Mouse (Mus musculus) T-helper 17 cell (primary cell): Measurements from ENCODE around the gene Tecr.

Source experiments
- in situ Hi-C, 2 experiments: fragments of 300-600 bp; cut with MboI, MseI; formaldehyde crosslinking; loops; 1 replicate in 1 of 2; 2 replicates in 1 of 2; pipeline ENCODE4 v1.15.1; 2025; ENCODE audit warnings: high pct_unique_total_duplicates in 2 of 2

Gene Tecr

DNA sequence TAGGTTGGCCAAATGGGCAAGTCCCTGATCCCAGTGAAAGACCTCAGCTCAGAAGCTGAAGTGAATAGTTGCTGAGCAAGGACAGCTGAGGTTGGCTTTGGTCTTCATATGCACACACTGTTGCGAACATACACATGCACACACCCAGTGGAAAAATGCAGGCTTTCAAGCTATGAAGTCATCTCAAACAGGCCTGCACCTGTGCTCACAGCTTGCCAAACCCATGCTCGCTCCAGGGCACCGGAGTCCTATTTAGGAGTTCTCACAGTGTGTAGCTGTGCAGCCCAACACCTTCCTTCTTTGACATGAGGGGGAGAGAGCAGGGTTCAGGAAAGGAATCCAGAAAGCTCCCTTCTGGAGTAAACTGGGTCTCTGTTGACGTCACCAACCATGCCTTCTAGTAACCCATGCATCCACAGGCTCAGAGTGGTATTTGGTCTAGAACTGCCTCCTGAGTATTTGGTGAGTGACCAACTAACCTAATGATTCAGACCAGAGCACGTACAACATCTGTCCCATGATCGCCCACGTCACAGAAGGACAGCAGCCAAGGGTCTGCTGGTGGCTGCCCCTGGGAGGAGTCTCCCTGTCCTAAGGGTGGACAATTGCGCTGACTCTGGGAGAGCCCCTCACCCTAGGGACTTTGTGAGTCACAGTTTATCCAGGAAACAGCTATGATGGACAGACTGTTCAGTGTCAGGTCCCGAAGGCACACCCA is 12.0 kb upstream of the Tecr start:
- in situ Hi-C loops = loop anchor here (10.0 to 25.0 kb wide), 2 partner anchors 135 to 1607 kb away; no protein-coding TSS in a partner anchor

DNA sequence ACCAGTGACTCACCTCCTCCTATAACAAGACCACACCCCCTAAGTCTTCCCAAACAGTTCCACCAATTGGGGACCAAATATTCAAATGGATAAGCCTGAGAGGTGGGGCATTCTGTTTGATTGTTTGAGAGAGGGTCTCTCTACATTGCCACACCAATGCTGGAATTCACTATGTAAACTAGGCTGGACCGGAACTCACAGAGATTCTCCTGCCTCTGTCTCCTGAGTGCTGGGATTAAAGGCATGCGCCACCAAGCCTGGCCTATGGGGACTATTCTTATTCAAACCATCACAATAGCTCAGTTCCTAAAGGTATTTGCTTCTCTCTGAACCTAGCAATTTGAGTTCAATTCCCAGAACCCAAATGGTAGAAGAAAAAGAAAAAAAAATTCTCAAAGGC is 10.8 kb upstream of the Tecr start:
- in situ Hi-C loops = loop anchor here in 1 of 2 experiments (25.0 kb wide), 1 partner anchor 1606 kb away; no protein-coding TSS in a partner anchor

DNA sequence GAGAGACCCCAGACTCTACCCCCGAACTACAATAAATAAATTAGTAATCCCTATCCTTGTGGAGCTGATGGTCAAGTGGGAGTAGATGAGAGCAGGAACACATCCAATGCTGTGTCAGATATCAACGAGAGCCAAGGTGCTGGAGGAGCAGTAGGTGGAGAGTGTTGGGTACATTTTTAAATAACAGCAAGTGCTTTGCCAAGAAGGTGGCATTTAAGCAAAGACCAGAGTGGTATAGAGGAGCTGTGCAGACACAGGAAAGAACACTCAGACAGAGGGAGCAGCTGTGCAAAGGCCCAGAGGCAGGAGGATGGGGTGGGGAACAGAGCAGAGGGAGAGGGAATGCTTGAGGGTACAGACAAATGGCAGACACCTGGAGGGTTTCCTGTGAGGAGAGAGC is 9.3 kb upstream of the Tecr start:
- in situ Hi-C loops = loop anchor here in 1 of 2 experiments (25.0 kb wide), 1 partner anchor 1605 kb away; no protein-coding TSS in a partner anchor

DNA sequence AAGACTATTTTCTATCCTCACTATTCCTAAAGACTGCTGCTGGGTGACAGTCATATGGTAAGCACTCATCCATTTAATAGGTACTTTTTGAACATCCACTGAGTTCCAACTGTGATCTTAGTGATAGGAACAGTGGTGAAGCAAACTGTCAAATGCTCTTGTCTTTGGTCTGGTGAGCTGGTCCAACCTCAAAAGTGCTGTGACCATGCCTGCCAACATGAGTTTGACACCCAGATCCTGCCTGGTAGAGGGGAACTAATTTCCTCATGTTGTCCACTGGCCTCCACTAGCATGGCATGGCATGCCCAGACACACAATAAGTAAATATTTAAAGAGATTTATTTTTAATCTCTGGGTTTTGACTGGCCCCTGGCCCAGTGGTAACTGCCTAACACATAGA is 8.9 kb upstream of the Tecr start:
- in situ Hi-C loops = loop anchor here in 1 of 2 experiments (25.0 kb wide), 1 partner anchor 1604 kb away; no protein-coding TSS in a partner anchor

DNA sequence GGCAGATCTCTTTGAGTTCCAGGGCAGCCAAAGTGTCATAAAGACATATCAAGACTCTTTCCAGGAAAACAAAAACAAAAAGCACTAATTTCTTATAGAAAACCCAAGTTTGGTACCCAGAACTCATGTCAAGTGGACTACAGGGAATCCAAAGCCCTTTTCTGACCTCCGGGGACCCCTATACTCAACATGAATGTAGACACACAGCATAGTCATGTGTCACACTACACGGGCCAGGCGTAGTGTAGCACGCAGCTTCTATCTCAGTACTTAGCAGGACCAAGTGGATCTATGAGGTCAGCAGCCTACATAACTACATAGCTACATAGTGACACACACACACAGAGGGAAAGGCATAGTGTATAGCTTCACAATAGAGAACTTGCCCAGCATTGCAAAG is 5.9 kb upstream of the Tecr start:
- in situ Hi-C loops = loop anchor here in 1 of 2 experiments (25.0 kb wide), 1 partner anchor 1601 kb away; no protein-coding TSS in a partner anchor

DNA sequence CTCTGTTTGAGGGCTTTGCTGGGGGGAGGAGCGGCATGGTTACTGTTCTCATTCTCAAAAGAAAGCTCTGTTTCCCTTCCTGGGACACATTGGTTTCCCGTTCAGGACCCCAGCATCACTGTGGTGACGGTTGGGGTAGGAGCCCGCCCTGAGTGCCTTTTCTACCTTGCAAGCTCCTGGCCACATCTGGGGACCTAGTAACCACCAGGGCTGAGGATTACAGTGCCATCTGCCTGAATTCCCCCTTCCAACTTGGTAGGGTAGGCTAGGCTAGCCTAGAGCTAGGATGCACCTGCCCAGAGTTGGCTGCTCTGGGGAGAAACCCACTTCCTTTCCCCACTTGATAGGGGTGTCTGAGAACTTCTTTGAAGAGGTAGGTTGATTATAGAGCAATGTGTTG is 4.2 kb upstream of the Tecr start:
- in situ Hi-C loops = loop anchor here in 1 of 2 experiments (25.0 kb wide), 1 partner anchor 1600 kb away; no protein-coding TSS in a partner anchor

DNA sequence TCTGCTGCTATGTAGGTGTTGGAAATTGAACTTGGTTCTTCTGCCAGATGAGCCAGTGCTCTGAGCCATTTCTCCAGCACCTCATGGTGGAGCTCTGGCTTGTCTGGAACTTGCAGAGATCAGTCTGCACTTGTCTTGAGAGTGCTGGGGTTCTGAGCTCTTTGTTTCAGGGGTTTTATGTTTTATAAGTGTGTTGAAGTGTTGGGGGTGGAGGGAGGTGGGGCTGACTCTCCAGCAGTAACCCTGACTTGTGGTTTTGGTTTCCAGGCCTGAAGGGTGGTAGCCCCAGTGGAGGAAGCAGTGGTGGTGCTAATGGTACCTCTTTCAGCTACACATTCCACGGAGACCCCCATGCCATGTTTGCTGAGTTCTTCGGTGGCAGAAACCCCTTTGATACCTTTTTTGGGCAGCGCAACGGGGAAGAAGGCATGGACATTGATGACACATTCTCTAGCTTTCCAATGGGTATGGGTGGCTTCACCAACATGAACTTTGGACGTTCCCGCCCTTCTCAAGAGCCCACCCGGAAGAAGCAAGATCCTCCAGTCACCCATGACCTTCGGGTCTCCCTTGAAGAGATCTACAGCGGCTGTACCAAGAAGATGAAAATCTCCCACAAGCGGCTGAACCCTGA is 1.9 kb upstream of the Tecr start:
- in situ Hi-C loops = loop anchor here (5.0 to 25.0 kb wide), 4 partner anchors 43 to 1597 kb away; partner anchors contain the start of gene Gipc1 (in 1 of the 2)

DNA sequence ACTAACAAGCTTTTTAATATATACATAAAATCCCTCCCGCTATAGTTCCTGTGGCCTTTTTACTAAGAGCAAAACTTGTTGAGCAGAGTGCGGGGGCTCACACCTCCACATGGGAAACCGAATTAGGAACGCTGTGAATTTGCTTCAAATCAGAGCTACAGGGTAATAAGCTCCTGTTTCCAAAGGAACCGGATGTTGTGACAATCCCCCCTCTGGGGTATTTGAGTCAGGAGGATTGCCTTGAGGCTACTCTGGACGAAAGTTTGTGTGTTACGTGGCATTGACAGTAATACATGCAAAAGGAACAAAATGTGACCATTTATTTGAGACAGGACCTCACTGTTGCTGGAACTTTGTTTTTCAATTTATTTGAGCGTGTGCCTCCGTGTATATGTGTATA is 1.3 kb upstream of the Tecr start:
- in situ Hi-C loops = loop anchor here (5.0 to 25.0 kb wide), 4 partner anchors 43 to 1597 kb away; partner anchors contain the start of gene Gipc1 (in 1 of the 2)

DNA sequence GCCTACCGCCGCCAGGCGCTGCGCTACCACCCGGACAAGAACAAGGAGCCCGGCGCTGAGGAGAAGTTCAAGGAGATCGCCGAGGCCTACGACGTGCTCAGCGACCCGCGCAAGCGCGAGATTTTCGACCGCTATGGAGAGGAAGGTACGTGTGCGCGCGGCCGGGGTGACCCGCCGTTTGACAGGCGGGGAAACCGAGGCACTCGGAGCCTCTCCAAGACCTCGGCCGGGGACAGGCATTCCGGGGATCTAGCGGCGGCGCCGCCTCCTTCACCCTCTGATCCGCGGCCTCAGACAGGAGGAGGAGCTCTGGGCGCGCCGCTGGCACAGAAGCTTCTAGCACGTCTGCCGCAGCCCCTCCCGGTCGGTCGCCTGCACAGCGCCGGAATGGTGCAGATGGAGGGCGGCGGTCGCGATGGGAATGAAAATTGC is 643 bp upstream of the Tecr start:
- in situ Hi-C loops = loop anchor here (5.0 to 25.0 kb wide), 4 partner anchors 44 to 1596 kb away; partner anchors contain the start of gene Gipc1 (in 1 of the 2)

DNA sequence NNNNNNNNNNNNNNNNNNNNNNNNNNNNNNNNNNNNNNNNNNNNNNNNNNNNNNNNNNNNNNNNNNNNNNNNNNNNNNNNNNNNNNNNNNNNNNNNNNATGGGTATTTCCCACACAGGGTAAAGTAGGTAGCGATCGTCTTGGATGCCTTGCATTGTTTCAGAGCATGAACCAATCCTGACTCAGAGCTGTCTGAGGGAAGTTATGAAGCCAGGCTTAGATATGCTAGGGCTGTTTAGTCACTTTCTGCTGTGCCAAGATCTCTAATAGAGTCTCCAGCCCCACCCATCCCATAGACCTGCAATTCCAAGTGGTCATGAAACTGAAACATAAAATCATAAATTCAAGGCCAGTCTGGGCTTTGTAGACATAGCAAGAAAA is 5.1 kb downstream of the Tecr start:
- in situ Hi-C loops = loop anchor here (10.0 to 25.0 kb wide), 3 partner anchors 158 to 1590 kb away; no protein-coding TSS in a partner anchor

DNA sequence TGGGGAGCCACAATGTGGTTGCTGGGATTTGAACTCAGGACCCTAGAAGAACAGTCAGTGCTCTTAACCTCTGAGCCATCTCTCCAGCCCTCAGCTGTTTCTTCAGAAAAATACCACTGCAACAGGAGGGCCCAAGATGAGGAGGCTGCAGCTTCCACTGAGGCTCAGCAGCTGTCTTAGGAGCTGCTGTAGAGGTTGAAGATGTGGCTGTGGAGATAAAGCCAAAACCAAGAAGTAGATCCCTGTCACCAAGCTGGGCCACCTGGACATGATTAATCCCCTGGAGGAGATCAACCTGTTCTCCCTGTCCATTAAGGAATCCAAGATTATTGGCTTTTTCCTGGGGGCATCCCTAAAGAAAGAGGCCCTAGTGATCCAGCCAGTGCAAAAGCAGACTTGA is 8.0 kb downstream of the Tecr start:
- in situ Hi-C loops = loop anchor here (10.0 to 25.0 kb wide), 4 partner anchors 155 to 1837 kb away; partner anchors contain the start of gene 4921524J17Rik (in 1 of the 2)

DNA sequence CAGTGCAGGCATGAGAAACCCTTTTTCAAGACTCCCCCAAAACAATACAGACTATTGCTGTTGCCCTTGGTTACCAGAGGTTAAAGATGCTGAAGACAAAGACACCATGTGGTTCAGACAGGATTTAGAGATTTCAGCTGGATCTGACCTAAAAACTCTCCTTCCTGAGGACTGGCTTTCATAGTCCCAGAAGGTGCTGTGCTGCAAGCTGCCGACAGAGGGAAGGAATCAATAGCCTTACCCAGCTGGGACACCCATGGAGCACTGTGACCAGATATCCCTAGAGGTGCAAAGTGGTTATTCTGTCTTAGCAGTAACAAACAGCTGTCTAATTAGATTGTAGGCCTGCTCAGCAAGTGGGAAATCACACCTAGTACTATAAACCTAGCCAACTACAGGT is 9.6 kb downstream of the Tecr start:
- in situ Hi-C loops = loop anchor here in 1 of 2 experiments (25.0 kb wide), 1 partner anchor 1839 kb away; the partner anchor contains the start of gene 4921524J17Rik

DNA sequence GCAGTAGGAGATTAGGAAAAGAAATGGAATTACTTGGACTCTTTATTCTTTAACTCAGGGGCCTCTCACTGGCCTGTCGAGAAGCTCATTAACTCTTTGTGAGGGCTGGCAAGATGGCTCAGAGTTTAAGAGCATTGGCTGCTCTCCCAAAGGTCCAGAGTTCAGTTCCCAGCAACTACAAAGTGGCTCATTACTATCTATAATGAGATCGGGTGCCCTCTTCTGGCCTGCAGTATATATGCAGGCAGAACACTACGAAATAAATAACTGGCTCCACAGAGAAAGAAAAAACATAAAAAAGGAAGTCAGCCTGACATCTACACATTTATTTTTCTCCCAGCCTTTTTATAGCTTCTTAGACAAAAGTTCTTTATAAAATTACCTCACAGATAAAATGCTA is 11.4 kb downstream of the Tecr start:
- in situ Hi-C loops = loop anchor here in 1 of 2 experiments (25.0 kb wide), 1 partner anchor 1841 kb away; the partner anchor contains the start of gene 4921524J17Rik

DNA sequence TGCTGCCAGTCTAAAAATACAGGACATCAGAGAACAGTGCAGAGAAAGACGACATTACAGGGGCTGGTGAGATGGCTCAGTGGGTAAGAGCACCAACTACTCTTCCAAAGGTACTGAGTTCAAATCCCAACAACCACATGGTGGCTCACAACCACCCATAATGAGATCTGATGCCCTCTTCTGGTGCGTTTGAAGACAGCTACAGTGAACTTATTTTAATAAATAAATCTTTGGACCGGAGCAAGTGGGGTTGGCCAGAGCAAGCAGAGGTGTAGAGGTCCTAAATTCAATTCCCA is 12.8 kb downstream of the Tecr start:
- in situ Hi-C loops = loop anchor here in 1 of 2 experiments (25.0 kb wide), 1 partner anchor 1842 kb away; the partner anchor contains the start of gene 4921524J17Rik

DNA sequence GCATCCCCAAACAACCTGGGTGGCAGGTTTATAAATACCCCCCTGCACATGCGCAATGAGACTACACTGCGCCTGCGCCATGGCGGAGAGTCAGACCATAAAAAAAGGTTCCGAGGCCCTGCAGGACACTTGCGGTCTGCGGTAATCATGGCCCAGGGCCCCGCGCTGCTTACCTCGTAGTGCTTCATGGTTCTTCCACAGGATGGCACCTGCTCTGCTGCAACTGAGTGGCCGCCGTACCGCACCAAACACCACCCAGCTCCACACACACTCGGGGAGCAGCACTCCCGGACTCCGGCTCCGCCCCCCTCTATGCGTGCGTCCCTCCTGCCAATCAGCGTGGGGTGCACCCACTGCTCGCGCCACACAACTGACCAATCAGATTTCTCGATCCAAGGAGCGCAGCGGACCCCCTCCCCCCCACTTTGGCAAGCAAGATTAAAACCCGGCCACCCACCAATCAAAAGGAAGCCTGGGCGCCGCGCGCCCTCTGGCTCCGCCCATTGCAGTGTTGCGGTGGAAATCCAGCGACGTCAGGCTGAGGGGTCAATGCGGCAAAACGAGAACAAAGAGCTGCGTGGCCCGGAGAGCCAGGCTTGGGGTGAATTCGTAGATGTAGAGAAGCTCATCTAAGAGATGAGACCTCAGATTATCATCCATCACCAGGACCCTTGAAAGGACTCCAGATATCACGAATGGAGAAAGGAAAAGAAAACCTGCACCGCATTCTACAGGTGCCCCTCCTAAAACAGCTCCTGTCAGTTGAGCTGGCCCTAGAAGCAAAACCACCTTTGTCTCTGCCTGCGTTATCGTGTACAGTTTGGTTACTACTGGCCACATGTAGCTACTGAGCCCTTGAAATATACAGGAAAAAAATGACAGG is 13.4 kb downstream of the Tecr start:
- in situ Hi-C loops = loop anchor here in 1 of 2 experiments (25.0 kb wide), 1 partner anchor 1843 kb away; the partner anchor contains the start of gene 4921524J17Rik

DNA sequence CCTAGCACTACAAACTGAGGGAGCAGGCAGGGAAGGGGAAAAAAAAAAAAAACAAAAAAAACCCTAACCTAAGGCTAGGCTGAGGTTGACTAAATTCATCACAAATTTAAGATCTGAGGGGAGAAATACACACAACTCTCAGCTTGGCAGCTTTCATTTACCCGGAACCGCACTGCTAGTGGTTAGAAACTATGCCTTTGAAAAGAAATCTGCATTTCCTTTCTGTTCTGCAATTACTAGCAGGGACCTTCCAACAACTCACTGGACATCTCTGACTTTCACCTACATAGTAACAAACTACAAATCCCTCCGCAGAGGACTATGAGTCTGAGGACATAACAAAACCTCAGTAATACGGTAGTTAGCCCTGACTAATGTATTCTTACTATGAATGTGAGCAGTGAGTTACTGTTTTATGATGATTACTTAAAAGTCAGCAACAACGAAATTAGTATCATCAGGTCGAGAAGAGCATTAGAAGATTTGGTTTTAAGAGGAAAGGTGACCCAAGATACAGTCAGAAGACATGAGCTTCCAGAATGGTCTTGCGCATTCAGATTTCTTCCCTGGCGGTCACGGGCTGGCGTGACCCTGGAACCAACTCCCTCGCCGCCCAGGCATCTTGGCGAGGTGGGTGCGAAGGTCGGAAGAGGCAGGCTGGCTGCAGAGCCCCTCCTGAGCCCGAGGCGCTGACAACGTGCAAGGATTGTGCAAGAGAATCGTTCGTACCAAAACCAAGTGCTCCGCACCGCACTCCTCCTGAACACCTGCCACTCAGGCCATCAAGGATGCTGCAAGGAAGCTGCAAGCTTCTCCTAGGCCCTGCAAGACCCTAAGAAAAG is 14.2 kb downstream of the Tecr start:
- in situ Hi-C loops = loop anchor here in 1 of 2 experiments (25.0 kb wide), 1 partner anchor 1844 kb away; the partner anchor contains the start of gene 4921524J17Rik

DNA sequence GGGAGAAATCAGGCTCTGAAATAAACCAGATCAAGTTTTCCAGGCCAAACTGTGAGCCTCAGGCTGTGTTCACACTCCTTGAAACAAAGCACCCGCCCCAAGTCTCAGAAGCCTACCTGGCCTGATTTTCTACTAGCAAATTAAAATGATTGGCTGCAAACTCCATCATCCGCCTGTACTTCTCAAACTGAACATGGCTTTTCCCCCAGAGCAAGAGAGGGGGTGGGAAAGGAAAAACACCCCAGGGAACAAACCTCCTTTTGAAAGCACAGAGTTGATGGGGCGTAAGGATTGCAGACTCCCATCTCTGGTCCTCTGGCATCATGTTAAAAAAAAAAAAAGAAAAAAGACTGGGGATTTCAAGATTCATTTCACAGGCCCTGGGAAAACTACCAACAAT is 15.1 kb downstream of the Tecr start:
- in situ Hi-C loops = loop anchor here in 1 of 2 experiments (25.0 kb wide), 1 partner anchor 1845 kb away; the partner anchor contains the start of gene 4921524J17Rik

DNA sequence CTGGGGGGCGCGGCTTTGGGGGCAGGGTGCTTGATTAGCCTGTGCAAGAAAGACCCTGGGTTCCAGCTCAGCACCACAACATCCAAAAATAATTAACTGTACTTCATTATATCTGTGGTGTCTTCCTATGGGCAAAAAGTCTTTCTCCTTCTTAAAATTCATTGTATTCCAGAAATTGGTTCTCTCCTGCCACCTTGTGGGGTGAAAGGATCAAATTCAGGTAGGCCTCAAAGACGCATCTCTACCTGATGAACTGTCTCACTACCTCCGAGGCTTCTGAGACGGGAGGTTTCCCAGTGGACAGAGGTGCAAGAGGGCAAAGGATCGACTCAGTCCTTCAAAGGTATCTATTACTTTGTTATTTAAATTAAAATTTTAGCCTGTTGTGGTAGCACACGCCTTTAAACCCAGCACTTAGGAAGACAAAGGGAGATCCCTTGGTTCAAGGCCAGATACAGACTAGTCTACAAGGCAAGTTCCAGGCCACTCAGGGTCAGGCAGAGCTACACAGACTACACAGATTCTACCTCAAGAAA is 17.2 kb downstream of the Tecr start:
- in situ Hi-C loops = loop anchor here in 1 of 2 experiments (25.0 kb wide), 1 partner anchor 1847 kb away; the partner anchor contains the start of gene 4921524J17Rik

DNA sequence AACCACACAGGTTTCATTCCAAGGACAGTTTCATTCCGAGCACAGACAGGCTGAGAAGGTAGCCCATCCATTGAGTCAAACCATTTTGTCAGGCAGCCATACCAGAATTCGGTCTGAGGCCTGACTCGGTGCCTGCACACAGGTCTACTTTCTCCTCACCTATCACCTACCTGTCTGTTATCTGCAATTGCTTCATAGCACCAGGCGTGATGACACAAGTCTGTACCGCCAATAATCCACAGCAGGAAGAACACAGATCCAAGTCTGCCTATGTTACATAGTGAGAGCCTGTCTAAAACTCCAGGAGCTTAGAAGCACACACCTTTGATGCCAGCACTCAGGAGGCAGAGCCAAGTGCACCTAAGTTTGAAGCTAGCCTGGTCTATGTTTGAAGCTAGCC is 18.9 kb downstream of the Tecr start:
- in situ Hi-C loops = loop anchor here (10.0 to 25.0 kb wide), 2 partner anchors 334 to 1848 kb away; partner anchors contain the start of gene 4921524J17Rik (in 1 of the 2)
